Comparison of ENCODE assay signal across 23 mouse cellular contexts in genomic region chrX:99695366-99695765, GRCm38 (mm10).
A peak's percentile ranks its signal among the peaks of the same experiment; 100 is the strongest.
DNase-seq lines count a peak whose midpoint lies in the region; ATAC-seq and TF ChIP-seq lines count a peak whose summit lies in the region.
"Had no signal": no experiment of that assay in that cellular context is flagged by ENCODE, and none has a peak within 500 bp of the region (broad histone marks: within the 10 kb centered on the region; RNA-seq: fewer than 3 reads in every experiment).

No protein-coding gene starts in this region.

- no peak overlapping the region for H3K4me2 ChIP-seq in kidney, embryonic 16.5 days (replicated peaks; ENCODE audit: low read depth, low read length)
- H3K4me2 ChIP-seq in kidney, postnatal 0 days (ENCODE audit: low read length) = no peak overlapping the region
- H3K4me2 ChIP-seq in forebrain, embryonic 11.5 days (ENCODE audit: low read depth, low read length, severe bottlenecking) = no peak overlapping the region
- H3K4me2 ChIP-seq: hindbrain, embryonic 14.5 days; limb, embryonic 12.5 days; midbrain, embryonic 11.5 days had no signal

- no peak overlapping the region for H3K9ac ChIP-seq in kidney, embryonic 16.5 days (replicated peaks; ENCODE audit: low read length)
- H3K9ac ChIP-seq in kidney, postnatal 0 days (ENCODE audit: low read depth, low read length) = no peak overlapping the region
- H3K9ac ChIP-seq in forebrain, embryonic 11.5 days (ENCODE audit: low read length) = no peak overlapping the region
- H3K9ac ChIP-seq: hindbrain, embryonic 14.5 days; limb, embryonic 12.5 days; liver, embryonic 14.5 days had no signal

- peaks cover 6% of the 10 kb centered on the region; the same call in 1 of the 2 replicates for H3K27me3 ChIP-seq in kidney, embryonic 16.5 days (ENCODE audit: insufficient read depth, low read length)
- peaks cover 3% of the 10 kb centered on the region; the same call in 1 of the 2 replicates for H3K27me3 ChIP-seq in kidney, postnatal 0 days (ENCODE audit: insufficient read depth, low read length)
- peaks cover 2% of the 10 kb centered on the region; the same call in 1 of the 2 replicates for H3K27me3 ChIP-seq in forebrain, embryonic 11.5 days (ENCODE audit: control insufficient read depth, insufficient read depth, low read length)
- H3K27me3 ChIP-seq: CH12.LX had no signal

- no peak for ATAC-seq in kidney, embryonic 16.5 days (ENCODE audit: low FRiP score, low TSS enrichment)
- no peak for ATAC-seq in kidney, postnatal 0 days (replicated peaks; ENCODE audit: low FRiP score, low read depth)
- no peak for ATAC-seq in forebrain, embryonic 11.5 days (replicated peaks; ENCODE audit: low FRiP score)
- no peak for ATAC-seq in granulocyte monocyte progenitor cell, adult 5-6 weeks (replicated peaks; ENCODE audit: poor library complexity, severe bottlenecking)
- ATAC-seq: forebrain, embryonic 16.5 days; inflammation-experienced regulatory T-cells, adult 6 months; Patski had no signal

- no peaks in the 10 kb centered on the region for H3K9me3 ChIP-seq in kidney, embryonic 16.5 days (ENCODE audit: low read length)
- no peaks in the 10 kb centered on the region for H3K9me3 ChIP-seq in kidney, postnatal 0 days (replicated peaks; ENCODE audit: low read length)
- no peaks in the 10 kb centered on the region for H3K9me3 ChIP-seq in forebrain, embryonic 11.5 days (ENCODE audit: control insufficient read depth, low read length)
- H3K9me3 ChIP-seq: embryonic facial prominence, embryonic 10.5 days; G1E; limb, embryonic 12.5 days had no signal

- no peak overlapping the region for H3K27ac ChIP-seq in kidney, embryonic 16.5 days (ENCODE audit: low read length)
- no peak overlapping the region for H3K27ac ChIP-seq in kidney, postnatal 0 days
- no peak overlapping the region for H3K27ac ChIP-seq in forebrain, embryonic 11.5 days (ENCODE audit: low read depth, low read length)
- H3K27ac ChIP-seq: embryonic facial prominence, embryonic 10.5 days; hindbrain, embryonic 14.5 days; limb, embryonic 12.5 days; liver, embryonic 14.5 days; stomach, postnatal 0 days had no signal

- WGBS in kidney, embryonic 16.5 days = 46% methylated on average over 4 of the region's 4 CpGs
- WGBS in kidney, postnatal 0 days = 51% methylated on average over 4 of the region's 4 CpGs
- WGBS in forebrain, embryonic 11.5 days = 88% methylated on average over 4 of the region's 4 CpGs

- intact Hi-C loops in heart, postnatal 36 days (cut with DNase I) = no loop called here
- intact Hi-C loops in heart, postnatal 10 days (cut with DNase I) = no loop called here

- H3K36me3 ChIP-seq in kidney, embryonic 16.5 days (ENCODE audit: insufficient read depth, low read length) = no peaks in the 10 kb centered on the region
- H3K36me3 ChIP-seq in kidney, postnatal 0 days (ENCODE audit: insufficient read depth, low read length) = no peaks in the 10 kb centered on the region
- no peaks in the 10 kb centered on the region for H3K36me3 ChIP-seq in forebrain, embryonic 11.5 days (ENCODE audit: control insufficient read depth, insufficient read depth, low read length)
- H3K36me3 ChIP-seq: embryonic facial prominence, embryonic 10.5 days; G1E; limb, embryonic 12.5 days had no signal

- no peaks in the 10 kb centered on the region for H3K4me1 ChIP-seq in kidney, embryonic 16.5 days (ENCODE audit: insufficient read depth, low read length)
- H3K4me1 ChIP-seq in kidney, postnatal 0 days (replicated peaks; ENCODE audit: insufficient read depth, low read length) = no peaks in the 10 kb centered on the region
- H3K4me1 ChIP-seq in forebrain, embryonic 11.5 days (replicated peaks; ENCODE audit: control insufficient read depth, insufficient read depth, low read length) = no peaks in the 10 kb centered on the region
- H3K4me1 ChIP-seq: embryonic facial prominence, embryonic 10.5 days; limb, embryonic 12.5 days had no signal

- no peak overlapping the region for H3K4me3 ChIP-seq in kidney, embryonic 16.5 days (ENCODE audit: low read length)
- no peak overlapping the region for H3K4me3 ChIP-seq in kidney, postnatal 0 days (replicated peaks; ENCODE audit: low read depth, low read length)
- H3K4me3 ChIP-seq in forebrain, embryonic 11.5 days (ENCODE audit: low read depth, low read length) = no peak overlapping the region
- H3K4me3 ChIP-seq: embryonic facial prominence, embryonic 10.5 days; limb, embryonic 12.5 days had no signal

- peak; percentile 60 for DNase-seq in heart, adult 8-10 months (ENCODE audit: low spot score)
- DNase-seq in heart, postnatal 36 days = no peak
- DNase-seq in kidney, adult 9 months = peak; percentile 35
- DNase-seq in heart, postnatal 10 days = peak; percentile 50 to 55
- DNase-seq in kidney, postnatal 0 days (ENCODE audit: low spot score) = peak; percentile 10
- no peak for DNase-seq in forebrain, embryonic 11.5 days (ENCODE audit: low spot score)
- DNase-seq: adrenal gland, postnatal 36 days; B cell, adult 2 months; cerebellum, adult 9-10 months; gastrocnemius, postnatal 25 days had no signal

- TF ChIP-seq CTCF in kidney, postnatal 0 days (IDR thresholded peaks at IDR 0.05; ENCODE audit: low read depth) = no peak

Comparison
In these comparisons a context has a peak if more than half of its experiments do, and no peak if none do; other contexts are left out.
1. DNase-seq: peak in heart, adult 8-10 months (single experiment), kidney, adult 9 months (single experiment), heart, postnatal 10 days (2 of 2) and kidney, postnatal 0 days (single experiment); none in heart, postnatal 36 days (0 of 2) and forebrain, embryonic 11.5 days (single experiment).